Mouse (Mus musculus) bone marrow, adult 2 months (tissue): Measurements from ENCODE around the gene Mtmr2. TPM values are rescaled to one million over a fixed set of nuclear protein-coding genes. Genes with fewer than 3 reads are reported as not detected.
"Not testable (repeated sequence)": the region's sequence is repeated elsewhere in the genome, so short reads cannot be mapped to it uniquely, and the experiment has no call there.

Experiments
- H3K27ac ChIP-seq: fragments of 200-500 bp; 2 replicates; pipeline ENCODE4 v1.5.1; 2012; ENCODE audit warnings: low read depth, mild to moderate bottlenecking, control low read depth, inconsistent platforms, low read length; ENCODE audit not compliant: control insufficient read depth, poor library complexity, insufficient read depth
- H3K4me1 ChIP-seq: fragments of 200-500 bp; 2 replicates; pipeline ENCODE4 v1.6.1; 2011; ENCODE audit warnings: low read length; ENCODE audit not compliant: control insufficient read depth, insufficient read depth
- H3K4me3 ChIP-seq: fragments of 200-500 bp; replicated peaks from 2 replicates; pipeline ENCODE3; 2011; ENCODE audit warnings: mild to moderate bottlenecking, low read depth, low read length, control low read depth; ENCODE audit not compliant: control insufficient read depth
- CTCF ChIP-seq: fragments of 200-500 bp; IDR thresholded peaks from 2 replicates; pipeline ENCODE4 v1.5.1; 2011; ENCODE audit warnings: low read length, control low read depth; ENCODE audit not compliant: control insufficient read depth, insufficient read depth
- POLR2A ChIP-seq: fragments of 200-500 bp; IDR thresholded peaks from 2 replicates; pipeline ENCODE4 v1.6.1; 2011; ENCODE audit warnings: low read depth, mild to moderate bottlenecking, control low read depth, low read length, borderline replicate concordance; ENCODE audit not compliant: control insufficient read depth
- WGBS: fragments of 180-500 bp; shearing (Covaris S2); methylation state at CpG from one replicate; pipeline ENCODE4 v1.1.7; 2018; 5-methylcytosine and 5-hydroxymethylcytosine counted together
- polyA plus RNA-seq: library from polyadenylated mRNA; stranded (reverse); fragments of >200 nt; gene quantifications from 2 replicates; pipeline ENCODE4 v1.2.4, GENCODE M21; 2011; ENCODE audit warnings: low replicate concordance; ENCODE audit not compliant: missing spikeins, insufficient read depth, insufficient read length

Gene Mtmr2
- 9.5 and 12.9 TPM in 2 replicates for polyA plus RNA-seq

- Histone ChIP-seq H3K4me1 (peaks cover 1% of the 10 kb centered on the region; the same call in 1 of the 2 replicates), H3K4me3 (peak within 1 kb of the TSS; percentile 97), H3K27ac (peak within 1 kb of the TSS; percentile 98)
- no peak for TF ChIP-seq POLR2A
- no peak for TF ChIP-seq CTCF
- 36% methylated on average over 2 of the region's 2 CpGs for WGBS
Measured at GRCm38 (mm10) chr9:13748404-13748797, at the start of gene Mtmr2. TSS of gene Mtmr2 (plus strand) at chr9:13748410.

GRCm38 (mm10) chr9:13699061-13699780 is 49.0 kb upstream of the Mtmr2 start:
- no peaks in the 10 kb centered on the region for H3K4me1 ChIP-seq
- WGBS: 79% methylated on average over 14 of the region's 14 CpGs
- no peak for TF ChIP-seq POLR2A
- no peak for TF ChIP-seq CTCF

GRCm38 (mm10) chr9:13699781-13700116 is 48.5 kb upstream of the Mtmr2 start:
- no peak overlapping the region for H3K27ac ChIP-seq
- TF ChIP-seq POLR2A (no peak), CTCF (no peak)
- 84% methylated on average over 5 of the region's 5 CpGs for WGBS
- no peaks in the 10 kb centered on the region for H3K4me1 ChIP-seq
- no peak overlapping the region for H3K4me3 ChIP-seq

More at GRCm38 (mm10) chr9:13699061-13699780, 49.0 kb upstream of the Mtmr2 start:
- Histone ChIP-seq H3K4me3 (no peak overlapping the region), H3K27ac (no peak overlapping the region)

GRCm38 (mm10) chr9:13701773-13702172 is 46.4 kb upstream of the Mtmr2 start:
- WGBS: 82% methylated on average over 12 of the region's 12 CpGs
- Histone ChIP-seq H3K4me1 (no peaks in the 10 kb centered on the region), H3K4me3 (no peak overlapping the region), H3K27ac (no peak overlapping the region)
- TF ChIP-seq CTCF: no peak
- no peak for TF ChIP-seq POLR2A

GRCm38 (mm10) chr9:13703100-13703499 is 45.1 kb upstream of the Mtmr2 start:
- WGBS: 77% methylated on average over 2 of the region's 2 CpGs
- no peak overlapping the region for H3K27ac ChIP-seq
- no peaks in the 10 kb centered on the region for H3K4me1 ChIP-seq
- TF ChIP-seq POLR2A (no peak), CTCF (no peak)
- no peak overlapping the region for H3K4me3 ChIP-seq

- H3K4me1 ChIP-seq: no peaks in the 10 kb centered on the region
- H3K27ac ChIP-seq: no peak overlapping the region
- TF ChIP-seq POLR2A: no peak
- TF ChIP-seq CTCF: no peak
- 73% methylated on average over 4 of the region's 4 CpGs for WGBS
- H3K4me3 ChIP-seq: no peak overlapping the region
Measured at GRCm38 (mm10) chr9:13704917-13705316, 43.3 kb upstream of the Mtmr2 start.

- Histone ChIP-seq H3K4me3 (no peak overlapping the region), H3K4me1 (no peaks in the 10 kb centered on the region), H3K27ac (no peak overlapping the region)
- WGBS: 49% methylated on average over 3 of the region's 3 CpGs
- TF ChIP-seq POLR2A (no peak), CTCF (no peak)
Measured at GRCm38 (mm10) chr9:13707066-13707555, 41.1 kb upstream of the Mtmr2 start.

- 87% methylated on average over 5 of the region's 5 CpGs for WGBS
- Histone ChIP-seq H3K4me3 (no peak overlapping the region), H3K4me1 (no peaks in the 10 kb centered on the region), H3K27ac (no peak overlapping the region)
- TF ChIP-seq CTCF (no peak), POLR2A (no peak)
Measured at GRCm38 (mm10) chr9:13709436-13709835, 38.8 kb upstream of the Mtmr2 start.

GRCm38 (mm10) chr9:13715891-13716290 is 32.3 kb upstream of the Mtmr2 start:
- not testable (repeated sequence) for H3K27ac ChIP-seq, H3K4me1 ChIP-seq, H3K4me3 ChIP-seq
- 80% methylated on average over 2 of the region's 2 CpGs for WGBS
